Mouse (Mus musculus): ENCODE measurements around the gene Cntnap1. TPM values are rescaled to one million over a fixed set of nuclear protein-coding genes. Genes with fewer than 3 reads are reported as not detected.
A peak's percentile ranks its signal among the peaks of the same experiment; 100 is the strongest.

Gene Cntnap1
- polyA plus RNA-seq, 1 experiment from 2014 or later: 1.1 TPM

- Histone ChIP-seq H3K9ac (ENCODE audit: low read length) (no peak overlapping the region), H3K27ac (replicated peaks in 1 of 2; ENCODE audit: control insufficient read depth in 1 of 2, insufficient read depth in 1 of 2, low read depth in 2 of 2, low read length in 2 of 2) (no peak overlapping the region), H3K4me2 (ENCODE audit: low read length) (peak overlapping the region; percentile 98), H3K9me3 (ENCODE audit: control insufficient read depth, low read length) (no peaks in the 10 kb centered on the region), H3K4me1 (ENCODE audit: control insufficient read depth in 2 of 2, insufficient read depth in 2 of 2, low read length in 2 of 2) (peaks cover 27 to 42% of the 10 kb centered on the region in 2 experiments), H3K4me3 (ENCODE audit: control insufficient read depth in 1 of 2, insufficient read depth in 1 of 2, low read depth in 1 of 2, low read length in 2 of 2) (no peak overlapping the region), H3K27me3 (ENCODE audit: control insufficient read depth, insufficient read depth, low read length) (peaks cover 22% of the 10 kb centered on the region), H3K36me3 (ENCODE audit: control insufficient read depth, insufficient read depth, low read length) (no peaks in the 10 kb centered on the region)
- ATAC-seq (ENCODE audit: insufficient number of reproducible peaks, insufficient read depth, low FRiP score, low read depth): no peak
- WGBS: 31% methylated on average over 22 of the region's 22 CpGs
Observed at GRCm38 (mm10) chr11:101176933-101177773, 6.8 kb downstream of the Cntnap1 start.

GRCm38 (mm10) chr11:101178061-101179058 is 8.0 kb downstream of the Cntnap1 start:
- H3K27ac ChIP-seq (replicated peaks in 1 of 2; ENCODE audit: control insufficient read depth in 1 of 2, insufficient read depth in 1 of 2, low read depth in 2 of 2, low read length in 2 of 2): no peak overlapping the region
- ATAC-seq (ENCODE audit: insufficient number of reproducible peaks, insufficient read depth, low FRiP score, low read depth): no peak
- H3K4me1 ChIP-seq (ENCODE audit: control insufficient read depth in 2 of 2, insufficient read depth in 2 of 2, low read length in 2 of 2): peaks cover 20 to 31% of the 10 kb centered on the region in 2 experiments
- peaks cover 22% of the 10 kb centered on the region for H3K27me3 ChIP-seq (ENCODE audit: control insufficient read depth, insufficient read depth, low read length)
- H3K36me3 ChIP-seq (ENCODE audit: control insufficient read depth, insufficient read depth, low read length): no peaks in the 10 kb centered on the region
- H3K9me3 ChIP-seq (ENCODE audit: control insufficient read depth, low read length): no peaks in the 10 kb centered on the region
- H3K4me2 ChIP-seq (ENCODE audit: low read length): no peak overlapping the region
- 61% methylated on average over 36 of the region's 36 CpGs for WGBS
- H3K4me3 ChIP-seq (ENCODE audit: control insufficient read depth in 1 of 2, insufficient read depth in 1 of 2, low read depth in 1 of 2, low read length in 2 of 2): no peak overlapping the region
- H3K9ac ChIP-seq (ENCODE audit: low read length): no peak overlapping the region

DNA sequence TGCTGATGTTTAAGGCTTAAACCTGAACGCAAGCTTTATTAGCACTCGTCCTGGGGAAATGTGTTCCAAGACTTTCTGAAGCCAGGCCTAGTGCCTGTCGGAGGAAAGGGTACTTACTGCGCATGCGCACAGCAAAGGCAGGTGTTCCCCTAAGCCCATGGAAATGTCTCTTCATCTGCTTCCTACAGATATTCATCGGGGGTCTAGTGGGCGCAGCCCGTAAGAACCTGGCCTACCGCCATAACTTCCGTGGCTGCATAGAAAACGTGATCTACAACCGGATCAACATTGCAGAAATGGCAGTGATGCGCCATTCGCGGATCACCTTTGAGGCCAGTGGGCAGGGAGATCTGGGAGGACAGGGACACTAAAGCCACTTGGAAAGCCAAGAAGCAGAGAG is 9.0 kb downstream of the Cntnap1 start:
- ATAC-seq (ENCODE audit: insufficient number of reproducible peaks, insufficient read depth, low FRiP score, low read depth): no peak
- Histone ChIP-seq H3K36me3 (ENCODE audit: control insufficient read depth, insufficient read depth, low read length) (no peaks in the 10 kb centered on the region), H3K4me2 (ENCODE audit: low read length) (no peak overlapping the region), H3K4me3 (ENCODE audit: control insufficient read depth in 1 of 2, insufficient read depth in 1 of 2, low read depth in 1 of 2, low read length in 2 of 2) (no peak overlapping the region), H3K9me3 (ENCODE audit: control insufficient read depth, low read length) (no peaks in the 10 kb centered on the region), H3K4me1 (ENCODE audit: control insufficient read depth in 2 of 2, insufficient read depth in 2 of 2, low read length in 2 of 2) (peaks cover 12 to 22% of the 10 kb centered on the region in 2 experiments), H3K27ac (replicated peaks in 1 of 2; ENCODE audit: control insufficient read depth in 1 of 2, insufficient read depth in 1 of 2, low read depth in 2 of 2, low read length in 2 of 2) (no peak overlapping the region), H3K9ac (ENCODE audit: low read length) (no peak overlapping the region), H3K27me3 (ENCODE audit: control insufficient read depth, insufficient read depth, low read length) (peaks cover 22% of the 10 kb centered on the region)
- 84% methylated on average over 15 of the region's 15 CpGs for WGBS

- peaks cover 6 to 14% of the 10 kb centered on the region in 2 experiments; a peak in 3 of 4 replicates for H3K4me1 ChIP-seq (ENCODE audit: control insufficient read depth in 2 of 2, insufficient read depth in 2 of 2, low read length in 2 of 2)
- H3K27ac ChIP-seq (replicated peaks in 1 of 2; ENCODE audit: control insufficient read depth in 1 of 2, insufficient read depth in 1 of 2, low read depth in 2 of 2, low read length in 2 of 2): no peak overlapping the region
- no peaks in the 10 kb centered on the region for H3K9me3 ChIP-seq (ENCODE audit: control insufficient read depth, low read length)
- no peak for ATAC-seq (ENCODE audit: insufficient number of reproducible peaks, insufficient read depth, low FRiP score, low read depth)
- no peak overlapping the region for H3K4me2 ChIP-seq (ENCODE audit: low read length)
- WGBS: 77% methylated on average over 17 of the region's 17 CpGs
- no peak overlapping the region for H3K9ac ChIP-seq (ENCODE audit: low read length)
- peaks cover 19% of the 10 kb centered on the region for H3K27me3 ChIP-seq (ENCODE audit: control insufficient read depth, insufficient read depth, low read length)
- no peaks in the 10 kb centered on the region for H3K36me3 ChIP-seq (ENCODE audit: control insufficient read depth, insufficient read depth, low read length)
- H3K4me3 ChIP-seq (ENCODE audit: control insufficient read depth in 1 of 2, insufficient read depth in 1 of 2, low read depth in 1 of 2, low read length in 2 of 2): no peak overlapping the region
Observed at GRCm38 (mm10) chr11:101180261-101180660, 9.9 kb downstream of the Cntnap1 start.

DNA sequence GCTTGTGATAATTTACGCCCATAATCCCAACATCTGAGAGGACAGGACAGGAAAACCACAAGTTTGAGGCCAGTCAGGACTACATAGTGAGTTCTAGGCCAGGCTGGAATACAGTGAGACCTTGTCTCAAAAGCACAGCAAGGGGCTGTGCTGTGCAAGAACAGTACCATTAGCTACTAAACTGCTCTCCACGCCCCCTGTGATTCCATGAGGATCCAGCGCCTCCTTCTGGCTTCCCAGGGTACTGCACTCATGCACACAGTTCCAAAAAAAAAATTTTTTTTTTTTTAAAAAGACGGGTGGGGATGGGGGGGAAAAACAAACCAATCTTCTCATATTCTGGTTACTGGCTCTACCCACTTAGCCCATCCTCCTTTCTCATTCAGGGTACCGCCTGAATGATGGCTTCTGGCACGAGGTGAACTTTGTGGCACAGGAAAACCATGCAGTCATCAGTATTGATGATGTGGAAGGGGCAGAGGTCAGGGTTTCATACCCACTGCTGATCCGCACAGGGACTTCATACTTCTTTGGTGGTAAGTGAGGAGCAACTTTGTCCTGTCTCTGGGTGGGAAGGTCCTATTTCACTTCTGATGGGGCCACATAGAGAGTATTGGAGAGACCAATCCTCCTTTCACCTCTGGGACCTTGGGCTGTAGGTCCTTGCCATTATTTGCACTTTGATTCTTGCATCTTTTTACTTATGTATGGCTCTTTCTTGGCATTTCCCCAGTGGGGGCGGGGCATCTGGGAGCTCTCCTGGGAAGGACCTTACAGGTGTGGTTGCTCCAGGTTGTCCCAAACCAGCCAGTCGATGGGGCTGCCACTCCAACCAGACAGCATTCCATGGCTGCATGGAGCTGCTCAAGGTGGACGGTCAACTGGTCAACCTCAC is 10.8 kb downstream of the Cntnap1 start:
- peaks cover 4 to 6% of the 10 kb centered on the region in 2 experiments; a peak in 3 of 4 replicates for H3K4me1 ChIP-seq (ENCODE audit: control insufficient read depth in 2 of 2, insufficient read depth in 2 of 2, low read length in 2 of 2)
- H3K27ac ChIP-seq (replicated peaks in 1 of 2; ENCODE audit: control insufficient read depth in 1 of 2, insufficient read depth in 1 of 2, low read depth in 2 of 2, low read length in 2 of 2): no peak overlapping the region
- no peaks in the 10 kb centered on the region for H3K9me3 ChIP-seq (ENCODE audit: control insufficient read depth, low read length)
- WGBS: 41% methylated on average over 10 of the region's 10 CpGs
- H3K4me2 ChIP-seq (ENCODE audit: low read length): no peak overlapping the region
- H3K4me3 ChIP-seq (ENCODE audit: control insufficient read depth in 1 of 2, insufficient read depth in 1 of 2, low read depth in 1 of 2, low read length in 2 of 2): no peak overlapping the region
- no peak for ATAC-seq (ENCODE audit: insufficient number of reproducible peaks, insufficient read depth, low FRiP score, low read depth)
- H3K27me3 ChIP-seq (ENCODE audit: control insufficient read depth, insufficient read depth, low read length): peaks cover 17% of the 10 kb centered on the region
- H3K9ac ChIP-seq (ENCODE audit: low read length): no peak overlapping the region
- no peaks in the 10 kb centered on the region for H3K36me3 ChIP-seq (ENCODE audit: control insufficient read depth, insufficient read depth, low read length)

GRCm38 (mm10) chr11:101181961-101182360 is 11.6 kb downstream of the Cntnap1 start:
- Histone ChIP-seq H3K4me1 (ENCODE audit: control insufficient read depth in 2 of 2, insufficient read depth in 2 of 2, low read length in 2 of 2) (peaks cover 0 to 2% of the 10 kb centered on the region in 2 experiments; a peak in 1 of 4 replicates), H3K36me3 (ENCODE audit: control insufficient read depth, insufficient read depth, low read length) (no peaks in the 10 kb centered on the region), H3K4me2 (ENCODE audit: low read length) (no peak overlapping the region), H3K27ac (replicated peaks in 1 of 2; ENCODE audit: control insufficient read depth in 1 of 2, insufficient read depth in 1 of 2, low read depth in 2 of 2, low read length in 2 of 2) (no peak overlapping the region), H3K9ac (ENCODE audit: low read length) (no peak overlapping the region), H3K27me3 (ENCODE audit: control insufficient read depth, insufficient read depth, low read length) (peaks cover 17% of the 10 kb centered on the region), H3K9me3 (ENCODE audit: control insufficient read depth, low read length) (no peaks in the 10 kb centered on the region), H3K4me3 (ENCODE audit: control insufficient read depth in 1 of 2, insufficient read depth in 1 of 2, low read depth in 1 of 2, low read length in 2 of 2) (no peak overlapping the region)
- ATAC-seq (ENCODE audit: insufficient number of reproducible peaks, insufficient read depth, low FRiP score, low read depth): no peak
- 88% methylated on average over 11 of the region's 11 CpGs for WGBS
